Mouse (Mus musculus) stomach, postnatal 0 days (tissue): ENCODE results near the gene Nfkb1.

ENCODE experiments used
- CTCF ChIP-seq: IDR thresholded peaks from 2 replicates; pipeline ENCODE4 v1.5.1; 2016; ENCODE audit warnings: antibody characterized with exemption, low read depth, mild to moderate bottlenecking, moderate library complexity
- EP300 ChIP-seq: optimal IDR thresholded peaks from 2 replicates; pipeline ENCODE3; 2016; ENCODE audit warnings: antibody characterized with exemption

GRCm38 (mm10) chr3:135564706-135565105, 126.6 kb downstream of the Nfkb1 start:
- TF ChIP-seq CTCF (no peak), EP300 (no peak)
